Mouse (Mus musculus): ENCODE measurements around the gene Xpa. TPM values are rescaled to one million over a fixed set of nuclear protein-coding genes. Genes with fewer than 3 reads are reported as not detected.

Gene Xpa
- polyA plus RNA-seq (2012; rRNA removed; ENCODE audit: low replicate concordance): 13.6 and 30.2 TPM in 2 replicates

DNA sequence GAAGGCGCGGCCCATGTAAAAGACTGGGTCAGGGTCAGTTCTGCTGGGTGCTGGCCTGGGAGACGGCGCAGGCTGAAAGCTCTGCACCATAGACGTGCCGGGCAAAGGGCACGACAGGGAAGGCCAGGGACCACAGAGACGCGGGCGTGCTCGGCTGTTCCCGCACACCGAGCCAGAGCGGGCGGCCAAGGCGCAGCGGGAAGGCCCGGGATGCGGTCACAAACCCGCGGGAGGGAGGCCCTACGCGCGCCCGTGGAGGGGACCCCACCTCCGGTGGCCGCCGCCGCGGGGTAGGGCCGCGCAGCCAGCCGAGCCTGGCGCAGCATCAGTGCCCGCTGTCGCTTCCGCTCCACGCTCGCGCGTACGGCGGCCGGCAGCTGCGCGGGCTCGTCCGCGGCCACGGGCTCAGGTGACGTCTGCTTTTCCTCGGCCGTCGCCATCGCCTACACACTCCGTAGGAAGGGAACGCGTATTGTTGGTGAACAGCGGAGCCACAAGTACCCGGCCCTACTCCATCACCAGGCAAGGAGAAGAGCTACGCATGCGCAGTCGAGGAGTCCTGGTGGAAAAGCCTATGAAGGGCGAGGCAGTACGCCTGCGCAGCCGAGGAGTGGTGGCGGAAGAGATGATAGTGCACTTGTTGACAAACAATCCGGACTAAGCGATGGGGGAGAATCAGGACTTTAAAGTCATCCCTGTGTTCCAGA lies at the start of gene Xpa:
Xpa (minus strand) TSS at position 531 of the 707 bp plus-strand sequence.

DNA sequence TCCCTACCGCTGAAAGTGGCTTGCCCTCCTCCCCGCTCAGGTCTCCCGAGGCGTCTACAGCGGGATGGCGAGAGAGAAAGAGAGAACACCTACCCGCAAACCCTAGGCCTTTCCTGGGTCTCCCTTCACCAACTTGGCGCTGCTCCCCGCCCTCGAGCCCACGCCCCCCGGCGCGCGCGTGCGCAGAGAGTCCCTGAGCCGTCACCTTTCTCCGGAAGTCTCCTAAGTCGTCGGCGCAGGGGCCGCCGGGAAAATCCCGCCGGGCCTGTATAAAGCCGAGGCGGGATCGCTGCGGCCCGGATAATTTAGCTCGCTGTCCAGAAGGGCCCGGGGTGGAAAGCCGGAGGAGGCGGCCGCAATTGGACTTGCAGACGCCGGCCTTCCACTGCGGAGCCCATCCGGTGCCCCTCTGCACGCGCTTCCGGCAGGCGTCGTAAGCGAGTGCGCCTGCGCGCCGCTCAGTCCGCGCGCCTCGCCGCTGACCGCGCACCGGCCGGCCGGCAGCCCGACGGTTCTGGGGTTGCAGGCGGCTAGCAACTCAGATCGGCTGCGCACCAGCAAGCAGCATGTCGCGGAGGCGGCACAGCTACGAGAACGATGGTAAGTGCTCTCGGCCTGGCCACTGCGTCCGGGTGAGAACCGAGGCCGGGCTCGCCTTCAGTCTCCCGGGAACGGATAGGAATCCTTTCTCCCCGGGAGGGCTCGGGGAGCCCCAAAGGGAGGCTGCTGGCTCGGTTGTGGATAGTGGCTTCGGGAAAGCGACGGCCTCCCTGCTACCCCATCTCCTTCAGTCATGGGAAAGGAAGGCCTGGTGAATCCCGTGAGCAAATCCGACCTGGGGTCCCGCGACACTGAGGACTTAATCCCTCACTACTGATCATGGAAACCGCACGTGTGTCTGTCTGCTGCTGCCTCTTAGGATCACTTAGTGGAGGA lies 57.6 kb downstream of the Xpa start, which contains the start of the genes Ncbp1 and Tstd2:
Ncbp1 (plus strand) TSS at position 327 of the 936 bp plus-strand sequence.
Tstd2 (minus strand) TSS at position 408 of the 936 bp plus-strand sequence.

Other genes with a start within 250 kb of the Xpa start
- 19.0 and 30.4 TPM in 2 replicates for gene Tdrd7, start 231.0 kb downstream of the Xpa start, polyA plus RNA-seq (2012; rRNA removed; ENCODE audit: low replicate concordance)
- gene Tmod1, start 157.4 kb downstream of the Xpa start, polyA plus RNA-seq (2012; rRNA removed; ENCODE audit: low replicate concordance): 2.5 and 3.5 TPM in 2 replicates
- 30.6 and 35.1 TPM in 2 replicates for gene Ncbp1, start 57.7 kb downstream of the Xpa start, polyA plus RNA-seq (2012; rRNA removed; ENCODE audit: low replicate concordance)
- 19.3 and 23.6 TPM in 2 replicates for gene Tstd2, start 57.6 kb downstream of the Xpa start, polyA plus RNA-seq (2012; rRNA removed; ENCODE audit: low replicate concordance)
- gene Foxe1, start 147.3 kb upstream of the Xpa start, polyA plus RNA-seq (2012; rRNA removed; ENCODE audit: low replicate concordance): not detected in 2 replicates
- gene Trmo, start 193.1 kb upstream of the Xpa start, polyA plus RNA-seq (2012; rRNA removed; ENCODE audit: low replicate concordance): 3.9 and 8.4 TPM in 2 replicates
- gene Hemgn, start 217.2 kb upstream of the Xpa start, polyA plus RNA-seq (2012; rRNA removed; ENCODE audit: low replicate concordance): not detected in 2 replicates

Data from subcutaneous adipose tissue, adult 2 months (tissue).